Mouse (Mus musculus): ENCODE measurements at regions not wholly inside any gene's neighbourhood (a gene's known extent, or its start where the extent isn't known, plus 50 kb on each side); places are given as distances from the start of the nearest gene placed in this dataset.

GRCm38 (mm10) chr10:111789264-111789663 is 183.2 kb upstream of the Krr1 start:
- no peak for DNase-seq

DNA sequence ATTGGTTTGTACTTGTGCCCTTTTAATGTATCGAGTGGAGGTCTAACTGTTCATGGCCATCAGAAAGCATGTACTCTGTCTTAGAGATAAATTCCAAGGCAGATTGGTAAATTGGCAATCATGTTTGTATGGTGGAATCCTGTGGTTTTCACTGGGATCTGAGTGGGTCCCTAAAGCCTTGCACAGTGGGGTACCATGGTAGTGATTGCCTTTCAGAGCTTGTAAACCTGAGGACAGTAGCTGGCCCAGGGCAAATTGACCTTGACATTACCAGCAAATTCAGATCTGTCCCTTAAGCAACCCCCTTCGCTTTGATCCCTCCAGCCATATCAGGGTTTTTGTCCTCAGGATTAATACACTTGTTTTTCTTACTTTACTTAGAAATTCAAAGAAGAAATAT is 181.6 kb upstream of the Krr1 start:
- no peak for DNase-seq

DNA sequence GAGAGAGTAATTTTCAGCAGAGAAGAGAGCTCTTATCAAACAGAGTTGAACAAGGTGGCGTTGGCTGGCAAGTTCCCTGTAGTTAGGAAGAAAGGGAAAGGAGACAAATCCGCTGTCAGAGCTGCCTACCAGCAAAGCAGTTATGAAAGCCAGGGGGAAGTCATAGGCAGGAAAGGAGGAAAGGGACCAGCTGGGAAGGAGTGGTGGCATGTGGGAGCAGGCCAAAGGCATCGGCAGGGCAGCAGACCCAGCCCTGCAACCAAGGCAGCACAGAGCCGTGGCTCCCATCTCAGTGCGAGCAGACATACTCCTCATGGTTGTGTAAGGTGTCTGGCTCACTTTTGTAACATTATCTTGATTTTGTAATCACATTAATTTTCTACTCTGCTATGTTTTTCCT is 177.4 kb upstream of the Krr1 start:
- no peak for DNase-seq

GRCm38 (mm10) chr10:111795756-111796155 is 176.7 kb upstream of the Krr1 start:
- DNase-seq = no peak

- no peak for DNase-seq
These were observed 173.6 kb upstream of the Krr1 start for GRCm38 (mm10) chr10:111798851-111799281.

- no peak for DNase-seq
These were observed 172.4 kb upstream of the Krr1 start for GRCm38 (mm10) chr10:111799850-111800589.

GRCm38 (mm10) chr10:111800590-111800935 is 171.9 kb upstream of the Krr1 start:
- DNase-seq = no peak

DNA sequence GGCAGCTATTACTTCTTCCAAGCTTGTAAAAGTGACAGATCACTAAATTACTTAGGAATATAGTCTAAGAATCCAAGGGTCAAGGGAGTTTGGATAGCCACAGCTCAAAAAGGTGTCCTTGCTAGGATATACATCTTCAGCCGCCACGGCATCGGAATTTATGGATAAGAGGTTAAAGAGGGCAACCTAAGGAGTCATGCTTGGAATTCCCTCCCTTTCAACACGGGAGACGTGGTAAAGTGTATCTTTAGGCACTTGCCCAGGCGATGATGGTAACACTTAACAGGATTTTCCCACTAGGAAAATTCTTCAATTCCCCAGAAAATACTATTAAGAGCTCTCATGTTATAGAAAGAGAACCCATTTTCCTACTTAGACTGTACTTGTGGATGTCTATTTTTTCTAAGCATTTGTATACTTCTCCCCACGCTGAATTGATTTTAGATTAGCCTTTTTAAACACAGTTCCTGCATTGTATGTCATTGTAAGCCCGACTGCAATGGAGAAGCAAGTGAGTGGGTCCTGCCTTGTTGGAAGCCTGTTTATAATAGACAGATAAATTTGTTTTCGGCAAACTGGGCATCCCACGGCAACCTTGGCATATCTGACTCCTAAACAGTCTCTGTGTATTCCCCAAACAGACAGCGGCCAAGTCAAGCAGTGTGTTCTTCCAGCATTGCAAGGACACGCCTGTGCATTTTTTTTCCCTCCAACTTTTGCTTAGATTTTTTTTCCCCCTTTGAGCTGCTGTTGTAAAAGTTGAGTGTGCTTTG is 171.3 kb upstream of the Krr1 start:
- DNase-seq = no peak

DNA sequence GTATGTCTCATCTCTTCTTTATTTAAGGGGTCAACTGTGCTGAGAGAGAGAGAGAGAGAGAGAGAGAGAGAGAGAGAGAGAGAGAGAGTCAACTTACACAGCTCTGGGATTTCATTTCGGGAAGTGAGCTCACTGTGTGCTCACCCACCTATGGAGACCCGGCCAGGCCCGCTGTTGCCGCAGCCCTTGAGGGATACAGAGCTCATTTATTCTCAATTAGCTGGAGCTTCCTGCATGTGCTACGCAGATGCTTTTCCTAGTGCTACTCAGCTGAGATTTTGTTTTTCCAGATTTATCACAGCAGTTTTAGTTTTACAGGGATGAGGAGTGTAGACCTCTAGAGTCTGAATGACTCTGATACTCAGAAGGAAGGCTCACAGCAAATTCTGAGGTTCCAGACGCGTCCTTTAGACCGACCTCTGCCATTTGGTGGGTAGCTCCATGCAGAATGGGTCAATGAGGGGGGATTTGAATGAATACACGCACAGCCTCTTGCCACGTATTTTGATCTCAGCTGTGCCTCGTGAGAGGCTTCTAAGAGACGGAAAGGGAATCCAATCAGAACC is 170.6 kb upstream of the Krr1 start:
- DNase-seq = no peak

GRCm38 (mm10) chr10:111806333-111806732 is 166.1 kb upstream of the Krr1 start:
- DNase-seq = no peak

DNA sequence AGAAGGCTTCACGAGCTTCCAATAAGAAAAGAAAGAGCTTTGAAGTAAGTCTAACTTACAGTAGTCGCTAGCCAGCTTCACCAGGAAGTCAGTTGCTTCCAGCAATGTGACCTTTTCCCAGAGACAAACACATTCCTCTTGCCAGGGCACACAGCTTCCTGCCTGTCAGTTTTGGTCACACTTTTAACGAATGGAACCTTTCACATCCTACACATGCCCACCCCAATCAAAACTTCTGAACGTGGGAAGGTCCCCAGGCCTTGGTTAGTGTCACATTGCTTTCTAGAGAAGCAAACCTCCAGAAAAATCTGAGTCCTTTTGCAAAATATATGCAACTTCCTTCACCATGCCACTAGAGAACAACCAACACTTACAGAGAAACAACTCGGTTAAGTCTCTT is 165.5 kb upstream of the Krr1 start:
- no peak for DNase-seq

- no peak for DNase-seq
These were observed 158.7 kb upstream of the Krr1 start for GRCm38 (mm10) chr10:111813736-111814135.

DNA sequence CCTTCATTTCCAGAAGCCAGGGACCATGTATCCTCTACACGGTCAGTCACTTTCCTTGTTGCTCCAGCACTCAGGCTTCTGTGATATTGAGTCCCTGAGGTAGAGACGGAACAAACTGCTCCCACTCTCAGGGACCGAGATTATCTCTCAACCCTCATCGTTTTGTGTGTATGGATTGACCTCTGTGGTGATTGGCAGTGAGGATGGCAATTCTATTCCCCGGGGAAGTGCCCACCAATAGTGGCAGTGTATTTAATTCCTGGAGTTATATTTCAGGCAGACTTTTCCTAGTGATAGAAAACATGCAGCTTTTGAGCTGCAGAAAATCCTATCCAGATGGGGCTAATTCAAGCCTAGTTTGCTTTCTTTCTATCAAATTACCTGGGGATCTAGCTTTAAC is 157.8 kb upstream of the Krr1 start:
- no peak for DNase-seq

DNA sequence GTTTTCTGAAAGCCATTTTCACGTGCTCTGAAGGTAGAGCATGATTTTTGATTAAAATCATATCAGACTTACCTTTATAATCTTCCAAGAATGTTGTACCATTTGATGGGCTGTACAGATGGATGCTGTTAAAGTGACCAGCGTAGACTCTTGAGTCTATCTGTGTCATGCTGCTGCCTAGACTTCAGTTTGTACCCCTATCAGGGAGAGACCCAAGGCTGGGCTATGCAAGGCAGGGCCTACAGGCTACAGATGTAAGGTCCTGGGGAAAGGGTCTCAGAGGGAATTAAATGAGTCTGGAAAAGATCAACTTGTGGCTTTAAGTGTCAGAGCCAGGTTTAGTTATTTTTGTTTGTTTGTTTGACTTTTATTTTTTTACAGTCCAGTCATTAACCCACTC is 157.3 kb upstream of the Krr1 start:
- DNase-seq = no peak

GRCm38 (mm10) chr10:111815821-111816599 is 156.5 kb upstream of the Krr1 start:
- no peak for DNase-seq

GRCm38 (mm10) chr10:111819755-111820451 is 152.6 kb upstream of the Krr1 start:
- DNase-seq = no peak

DNA sequence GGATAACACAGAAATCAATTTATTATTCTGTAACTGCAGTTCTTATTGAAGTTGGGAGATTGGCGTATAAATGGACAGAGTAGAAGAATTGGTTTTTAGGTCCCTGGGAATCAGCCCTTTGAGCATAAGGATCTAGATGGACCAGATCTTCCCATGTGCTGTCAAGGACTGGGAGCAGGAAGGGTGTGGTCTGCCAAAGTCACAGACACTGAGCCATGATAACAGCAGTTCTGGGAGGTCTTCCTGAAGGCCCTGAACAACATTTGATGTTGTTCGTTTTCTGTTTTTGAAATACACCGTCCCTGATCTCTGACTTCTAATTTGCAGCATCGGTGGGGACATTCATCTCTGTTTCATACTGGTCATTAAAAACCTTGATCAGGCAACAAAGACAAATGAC is 147.6 kb upstream of the Krr1 start:
- no peak for DNase-seq

GRCm38 (mm10) chr10:111826033-111826754 is 146.3 kb upstream of the Krr1 start:
- no peak for DNase-seq

- DNase-seq = no peak
These were observed 145.2 kb upstream of the Krr1 start for GRCm38 (mm10) chr10:111827246-111827645.

DNA sequence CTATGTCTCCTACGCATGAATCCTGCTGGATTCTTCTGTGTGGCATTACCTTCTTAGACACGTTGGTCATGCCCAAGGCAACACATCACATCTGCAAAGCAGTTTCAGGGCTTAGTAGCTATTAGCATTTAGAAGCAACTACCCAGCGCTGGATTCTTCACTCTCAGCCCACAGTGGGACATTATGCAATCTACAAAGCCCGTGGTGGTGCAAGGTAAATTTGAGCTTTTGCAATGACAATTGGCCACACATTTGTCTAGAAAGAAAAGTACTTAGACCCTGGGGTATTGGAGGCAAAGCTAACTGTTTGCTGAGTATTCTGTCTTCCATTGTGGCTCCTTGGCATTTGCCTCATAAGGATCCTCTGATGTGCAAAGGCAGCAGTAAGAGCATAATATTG is 144.5 kb upstream of the Krr1 start:
- no peak for DNase-seq

- DNase-seq = no peak
These were observed 143.9 kb upstream of the Krr1 start for GRCm38 (mm10) chr10:111828610-111829009.

DNA sequence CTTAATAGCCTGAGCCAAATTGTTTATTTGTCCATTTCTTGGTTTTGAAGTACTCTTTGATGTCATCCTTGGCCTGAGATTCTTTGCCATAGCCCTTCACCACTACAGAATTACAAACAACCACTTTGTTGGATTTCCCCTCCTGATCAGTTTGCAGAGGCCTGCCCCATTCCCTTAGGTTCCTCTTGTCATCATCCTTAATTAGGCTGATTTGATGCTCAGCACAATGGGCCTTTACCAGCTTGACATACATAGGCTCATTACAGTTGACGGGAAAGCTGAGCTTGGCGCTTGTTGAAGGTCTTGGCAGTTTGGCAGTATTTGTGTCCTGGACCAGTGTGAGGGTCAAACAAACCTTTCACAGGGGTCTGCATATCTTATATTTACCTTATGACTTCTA is 143.2 kb upstream of the Krr1 start:
- DNase-seq = no peak
